Mouse (Mus musculus) midbrain, postnatal 0 days (tissue): Measurements from ENCODE around the gene Lclat1. TPM values are rescaled to one million over a fixed set of nuclear protein-coding genes. Genes with fewer than 3 reads are reported as not detected.
A peak's percentile ranks its signal among the peaks of the same experiment; 100 is the strongest.

Source experiments
- ATAC-seq: fragments of 200-750 bp; cut with Nextera tagmentation; 2 replicates; pipeline ENCODE4 v1.8.0; 2017; ENCODE audit warnings: moderate number of reproducible peaks, mild to moderate bottlenecking, moderate TSS enrichment, moderate library complexity; ENCODE audit not compliant: low FRiP score
- DNase-seq: peaks from one replicate; pipeline ENCODE4 v3.0.0-alpha.2; 2015; ENCODE audit warnings: low spot score
- H3K27ac ChIP-seq: fragments of 300-500 bp; sonication (generic); 2 replicates; pipeline ENCODE4 v1.5.1; 2014; ENCODE audit warnings: low read depth, mild to moderate bottlenecking, low read length, mixed read lengths
- H3K27me3 ChIP-seq: fragments of 300-500 bp; sonication (generic); 2 replicates; pipeline ENCODE4 v1.6.1; 2014; ENCODE audit warnings: low read length, control low read depth, mixed read lengths; ENCODE audit not compliant: insufficient read depth
- H3K36me3 ChIP-seq: fragments of 300-500 bp; sonication (generic); 2 replicates; pipeline ENCODE4 v1.6.1; 2014; ENCODE audit warnings: low read length, control low read depth, mixed read lengths; ENCODE audit not compliant: insufficient read depth
- H3K4me1 ChIP-seq: fragments of 300-500 bp; sonication (generic); 2 replicates; pipeline ENCODE4 v1.6.1; 2014; ENCODE audit warnings: mild to moderate bottlenecking, control low read depth, antibody characterized with exemption, low read length, mixed read lengths; ENCODE audit not compliant: insufficient read depth
- H3K4me2 ChIP-seq: fragments of 300-500 bp; sonication (generic); 2 replicates; pipeline ENCODE4 v1.6.1; 2014; ENCODE audit warnings: low read depth, mild to moderate bottlenecking, low read length, mixed read lengths; ENCODE audit not compliant: poor library complexity, severe bottlenecking
- H3K4me3 ChIP-seq: fragments of 300-500 bp; sonication (generic); 2 replicates; pipeline ENCODE4 v1.5.1; 2014; ENCODE audit warnings: low read depth, mild to moderate bottlenecking, low read length, moderate library complexity
- H3K9ac ChIP-seq: fragments of 300-500 bp; sonication (generic); replicated peaks from 2 replicates; pipeline ENCODE4 v1.6.1; 2014; ENCODE audit warnings: mild to moderate bottlenecking, low read length, moderate library complexity, mixed read lengths; ENCODE audit not compliant: poor library complexity, severe bottlenecking
- H3K9me3 ChIP-seq: fragments of 300-500 bp; sonication (generic); 2 replicates; pipeline ENCODE4 v1.6.1; 2016; ENCODE audit warnings: low read length, control low read depth
- CTCF ChIP-seq: IDR thresholded peaks from 2 replicates; pipeline ENCODE4 v1.5.1; 2016; ENCODE audit warnings: antibody characterized with exemption, mild to moderate bottlenecking
- WGBS: fragments of 180-500 bp; shearing (Covaris S2); extraction: QIAGEN DNeasy Blood & Tissue Kit; methylation state at CpG from one replicate; pipeline ENCODE4 v1.1.7; 2014; 5-methylcytosine and 5-hydroxymethylcytosine counted together
- polyA plus RNA-seq: library from polyadenylated mRNA; unstranded; fragments of >200 nt; fragmentation: Nextera tagmentation; extraction: Ambion mirVana; gene quantifications from 2 replicates; pipeline ENCODE4 v1.2.1, GENCODE M21; 2015
- total RNA-seq: library from RNA; depleted of rRNA; stranded (reverse); fragments of >200 nt; gene quantifications from 2 replicates; pipeline ENCODE4 v1.2.3, GENCODE M21; 2014

Lclat1 gene
- total and polyA plus RNA-seq, 2 experiments from 2014 or later, result 12.4 to 25.6 TPM

- TF ChIP-seq CTCF, result no peak
- H3K4me1 ChIP-seq, result no peaks in the 10 kb centered on the region
- WGBS, result 84% methylated on average over 5 of the region's 5 CpGs
- ATAC-seq, result no peak
- H3K9ac ChIP-seq, result no peak overlapping the region
- DNase-seq, result no peak
- H3K9me3 ChIP-seq, result no peaks in the 10 kb centered on the region
- no peak overlapping the region for H3K4me2 ChIP-seq
- no peak overlapping the region for H3K4me3 ChIP-seq
- peaks cover 6% of the 10 kb centered on the region; the same call in 1 of the 2 replicates for H3K36me3 ChIP-seq
- no peaks in the 10 kb centered on the region for H3K27me3 ChIP-seq
- H3K27ac ChIP-seq, result no peak overlapping the region
Measured at GRCm38 (mm10) chr17:73170141-73170540, 62.4 kb downstream of the Lclat1 start.

GRCm38 (mm10) chr17:73174083-73174562, 66.3 kb downstream of the Lclat1 start:
- Histone ChIP-seq H3K4me2 (no peak overlapping the region), H3K9ac (no peak overlapping the region), H3K9me3 (no peaks in the 10 kb centered on the region), H3K36me3 (0 out of 2 replicates have a peak, but pooled peaks cover 5% of the 10 kb centered on the region), H3K27ac (no peak overlapping the region), H3K27me3 (no peaks in the 10 kb centered on the region), H3K4me1 (no peaks in the 10 kb centered on the region), H3K4me3 (no peak overlapping the region)
- ATAC-seq (no peak), DNase-seq (peak; percentile 57)
- WGBS, result 65% methylated on average over 5 of the region's 5 CpGs
- TF ChIP-seq CTCF, result peak; percentile 71

- no peaks in the 10 kb centered on the region for H3K36me3 ChIP-seq
- H3K27me3 ChIP-seq, result no peaks in the 10 kb centered on the region
- H3K9me3 ChIP-seq, result no peaks in the 10 kb centered on the region
- TF ChIP-seq CTCF, result no peak
- ATAC-seq (no peak), DNase-seq (no peak)
- H3K4me3 ChIP-seq, result no peak overlapping the region
- 79% methylated on average over 5 of the region's 5 CpGs for WGBS
- H3K27ac ChIP-seq, result no peak overlapping the region
- no peak overlapping the region for H3K4me2 ChIP-seq
- H3K4me1 ChIP-seq, result no peaks in the 10 kb centered on the region
- H3K9ac ChIP-seq, result no peak overlapping the region
Measured at GRCm38 (mm10) chr17:73175720-73176119, 67.9 kb downstream of the Lclat1 start.

- 91% methylated on average over 4 of the region's 4 CpGs for WGBS
- H3K27ac ChIP-seq, result no peak overlapping the region
- H3K4me2 ChIP-seq, result no peak overlapping the region
- H3K9me3 ChIP-seq, result no peaks in the 10 kb centered on the region
- no peak for ATAC-seq
- no peaks in the 10 kb centered on the region for H3K36me3 ChIP-seq
- no peaks in the 10 kb centered on the region for H3K4me1 ChIP-seq
- no peaks in the 10 kb centered on the region for H3K27me3 ChIP-seq
- H3K9ac ChIP-seq, result no peak overlapping the region
- no peak for DNase-seq
- no peak overlapping the region for H3K4me3 ChIP-seq
- TF ChIP-seq CTCF, result no peak
Measured at GRCm38 (mm10) chr17:73177079-73177478, 69.3 kb downstream of the Lclat1 start.

- Histone ChIP-seq H3K27ac (no peak overlapping the region), H3K36me3 (no peaks in the 10 kb centered on the region), H3K4me1 (no peaks in the 10 kb centered on the region), H3K9ac (no peak overlapping the region), H3K4me2 (no peak overlapping the region), H3K4me3 (no peak overlapping the region), H3K9me3 (no peaks in the 10 kb centered on the region), H3K27me3 (no peaks in the 10 kb centered on the region)
- no peak for ATAC-seq
- 97% methylated on average over 5 of the region's 5 CpGs for WGBS
- no peak for DNase-seq
- TF ChIP-seq CTCF, result no peak
Measured at GRCm38 (mm10) chr17:73186929-73187328, 79.1 kb downstream of the Lclat1 start.

- ATAC-seq, result no peak
- Histone ChIP-seq H3K9ac (no peak overlapping the region), H3K27ac (no peak overlapping the region), H3K27me3 (no peaks in the 10 kb centered on the region), H3K9me3 (no peaks in the 10 kb centered on the region), H3K4me2 (no peak overlapping the region), H3K4me3 (no peak overlapping the region), H3K4me1 (no peaks in the 10 kb centered on the region), H3K36me3 (no peaks in the 10 kb centered on the region)
- TF ChIP-seq CTCF, result no peak
- no peak for DNase-seq
- 88% methylated on average over 6 of the region's 6 CpGs for WGBS
Measured at GRCm38 (mm10) chr17:73194146-73194545, 86.4 kb downstream of the Lclat1 start.
